Mouse (Mus musculus): Measurements from ENCODE around the gene Gcc2.
"Not testable (repeated sequence)": the region's sequence is repeated elsewhere in the genome, so short reads cannot be mapped to it uniquely, and the experiment has no call there.

DNA sequence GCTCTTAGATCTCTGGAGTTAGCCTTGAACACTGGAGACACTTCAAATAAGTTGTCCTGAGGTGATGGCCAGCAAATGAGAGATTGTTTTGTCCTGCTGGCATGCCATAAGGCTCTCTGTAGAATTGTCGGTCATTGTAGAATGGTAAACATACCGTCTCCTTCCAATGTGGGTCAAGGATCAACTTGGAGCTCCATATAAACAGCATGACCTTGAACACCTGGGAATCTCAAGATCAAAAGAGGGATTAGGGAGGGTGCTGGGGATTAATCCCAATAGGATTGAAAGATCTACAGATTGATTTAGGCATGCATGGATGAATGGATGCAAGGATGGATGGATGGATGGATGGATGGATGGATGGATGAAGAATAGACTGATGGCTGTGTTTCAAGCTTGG, 33.7 kb upstream of the Gcc2 start:
- not testable (repeated sequence) for TF ChIP-seq CTCF (conservative IDR thresholded peaks at IDR 0.05; ENCODE audit: low read length); NANOG (IDR thresholded peaks at IDR 0.05; ENCODE audit: borderline replicate concordance, low read length)
